Mouse (Mus musculus) lung, embryonic 16.5 days (tissue): ENCODE measurements at regions not wholly inside any gene's neighbourhood (a gene's known extent, or its start where the extent isn't known, plus 50 kb on each side); places are given as distances from the start of the nearest gene placed in this dataset.

ENCODE experiments used
- ATAC-seq: fragments of 200-750 bp; cut with Nextera tagmentation; 2 replicates; pipeline ENCODE4 v1.8.0; 2017; ENCODE audit warnings: low read depth, mild to moderate bottlenecking, moderate library complexity
- H3K27ac ChIP-seq: fragments of 300-500 bp; sonication (generic); 2 replicates; pipeline ENCODE4 v1.5.1; 2014; ENCODE audit warnings: mild to moderate bottlenecking, control low read depth, low read length
- H3K27me3 ChIP-seq: fragments of 300-500 bp; sonication (generic); 2 replicates; pipeline ENCODE4 v1.6.1; 2014; ENCODE audit warnings: low read depth, low read length, mixed read lengths; ENCODE audit not compliant: control insufficient read depth, insufficient read depth
- H3K36me3 ChIP-seq: fragments of 300-500 bp; sonication (generic); 2 replicates; pipeline ENCODE4 v1.6.1; 2014; ENCODE audit warnings: low read length; ENCODE audit not compliant: control insufficient read depth, insufficient read depth
- H3K4me1 ChIP-seq: fragments of 300-500 bp; sonication (generic); replicated peaks from 2 replicates; pipeline ENCODE4 v1.6.1; 2014; ENCODE audit warnings: low read length, mixed read lengths; ENCODE audit not compliant: control insufficient read depth, insufficient read depth
- H3K4me2 ChIP-seq: fragments of 300-500 bp; sonication (generic); 2 replicates; pipeline ENCODE4 v1.6.1; 2014; ENCODE audit warnings: low read depth, low read length, control low read depth
- H3K4me3 ChIP-seq: fragments of 300-500 bp; sonication (generic); 2 replicates; pipeline ENCODE4 v1.5.1; 2014; ENCODE audit warnings: mild to moderate bottlenecking, low read length, control low read depth
- H3K9ac ChIP-seq: fragments of 300-500 bp; sonication (generic); 2 replicates; pipeline ENCODE4 v1.6.1; 2014; ENCODE audit warnings: low read length, control low read depth
- H3K9me3 ChIP-seq: fragments of 300-500 bp; sonication (generic); 2 replicates; pipeline ENCODE4 v1.6.1; 2016; ENCODE audit warnings: low read length; ENCODE audit not compliant: control insufficient read depth
- WGBS: fragments of 180-500 bp; shearing (Covaris S2); extraction: QIAGEN DNeasy Blood & Tissue Kit; methylation state at CpG from one replicate; pipeline ENCODE4 v1.1.7; 2014; 5-methylcytosine and 5-hydroxymethylcytosine counted together

- H3K9me3 ChIP-seq, result no peaks in the 10 kb centered on the region
- H3K27me3 ChIP-seq, result no peaks in the 10 kb centered on the region
- H3K9ac ChIP-seq, result no peak overlapping the region
- H3K36me3 ChIP-seq, result no peaks in the 10 kb centered on the region
- no peak overlapping the region for H3K27ac ChIP-seq
- no peak overlapping the region for H3K4me3 ChIP-seq
- H3K4me2 ChIP-seq, result no peak overlapping the region
- H3K4me1 ChIP-seq, result peaks cover 14% of the 10 kb centered on the region
- 81% methylated on average over 3 of the region's 3 CpGs for WGBS
- ATAC-seq, result no peak
Observed at GRCm38 (mm10) chr13:5716749-5717148, 144.5 kb upstream of the Klf6 start.

GRCm38 (mm10) chr13:5723319-5723718 lies 138.0 kb upstream of the Klf6 start:
- no peak for ATAC-seq

GRCm38 (mm10) chr13:5724364-5724763 lies 136.9 kb upstream of the Klf6 start:
- H3K4me1 ChIP-seq, result no peaks in the 10 kb centered on the region
- H3K9ac ChIP-seq, result no peak overlapping the region
- ATAC-seq, result no peak
- 52% methylated on average over 1 of the region's 1 CpGs for WGBS
- H3K4me2 ChIP-seq, result no peak overlapping the region
- H3K27ac ChIP-seq, result no peak overlapping the region
- no peaks in the 10 kb centered on the region for H3K27me3 ChIP-seq
- H3K4me3 ChIP-seq, result no peak overlapping the region
- no peaks in the 10 kb centered on the region for H3K9me3 ChIP-seq
- H3K36me3 ChIP-seq, result no peaks in the 10 kb centered on the region

More at GRCm38 (mm10) chr13:5723319-5723718, 138.0 kb upstream of the Klf6 start:
- Histone ChIP-seq H3K27me3 (no peaks in the 10 kb centered on the region), H3K4me1 (no peaks in the 10 kb centered on the region), H3K27ac (no peak overlapping the region), H3K4me2 (no peak overlapping the region), H3K4me3 (no peak overlapping the region), H3K36me3 (no peaks in the 10 kb centered on the region), H3K9ac (no peak overlapping the region), H3K9me3 (no peaks in the 10 kb centered on the region)
- WGBS, result 94% methylated on average over 2 of the region's 2 CpGs

- Histone ChIP-seq H3K36me3 (no peaks in the 10 kb centered on the region), H3K9me3 (no peaks in the 10 kb centered on the region), H3K27ac (no peak overlapping the region), H3K27me3 (no peaks in the 10 kb centered on the region), H3K4me2 (no peak overlapping the region), H3K4me3 (no peak overlapping the region), H3K9ac (no peak overlapping the region), H3K4me1 (no peaks in the 10 kb centered on the region)
- ATAC-seq, result no peak
- 51% methylated on average over 4 of the region's 4 CpGs for WGBS
Observed at GRCm38 (mm10) chr13:5725984-5726383, 135.3 kb upstream of the Klf6 start.

- no peak for ATAC-seq
- no peak overlapping the region for H3K4me2 ChIP-seq
- no peaks in the 10 kb centered on the region for H3K4me1 ChIP-seq
- H3K9ac ChIP-seq, result no peak overlapping the region
- H3K27ac ChIP-seq, result no peak overlapping the region
- no peaks in the 10 kb centered on the region for H3K27me3 ChIP-seq
- no peaks in the 10 kb centered on the region for H3K36me3 ChIP-seq
- no peaks in the 10 kb centered on the region for H3K9me3 ChIP-seq
- WGBS, result 74% methylated on average over 1 of the region's 1 CpGs
- H3K4me3 ChIP-seq, result no peak overlapping the region
Observed at GRCm38 (mm10) chr13:5726446-5726845, 134.8 kb upstream of the Klf6 start.

- no peak for ATAC-seq
- no peaks in the 10 kb centered on the region for H3K4me1 ChIP-seq
- H3K27ac ChIP-seq, result no peak overlapping the region
- no peaks in the 10 kb centered on the region for H3K36me3 ChIP-seq
- no peak overlapping the region for H3K4me2 ChIP-seq
- H3K9ac ChIP-seq, result no peak overlapping the region
- H3K9me3 ChIP-seq, result no peaks in the 10 kb centered on the region
- no peak overlapping the region for H3K4me3 ChIP-seq
- no peaks in the 10 kb centered on the region for H3K27me3 ChIP-seq
- WGBS, result 90% methylated on average over 2 of the region's 2 CpGs
Observed at GRCm38 (mm10) chr13:5728172-5728571, 133.1 kb upstream of the Klf6 start.

- 61% methylated on average over 1 of the region's 1 CpGs for WGBS
Observed at GRCm38 (mm10) chr13:5728808-5729207, 132.5 kb upstream of the Klf6 start.

GRCm38 (mm10) chr13:5729426-5730068 lies 131.7 kb upstream of the Klf6 start:
- H3K9ac ChIP-seq, result no peak overlapping the region
- no peaks in the 10 kb centered on the region for H3K4me1 ChIP-seq
- WGBS, result 82% methylated on average over 6 of the region's 6 CpGs
- H3K27ac ChIP-seq, result no peak overlapping the region
- no peak for ATAC-seq
- no peaks in the 10 kb centered on the region for H3K9me3 ChIP-seq
- no peak overlapping the region for H3K4me2 ChIP-seq
- no peaks in the 10 kb centered on the region for H3K36me3 ChIP-seq
- no peak overlapping the region for H3K4me3 ChIP-seq
- no peaks in the 10 kb centered on the region for H3K27me3 ChIP-seq

More at GRCm38 (mm10) chr13:5728808-5729207, 132.5 kb upstream of the Klf6 start:
- no peaks in the 10 kb centered on the region for H3K4me1 ChIP-seq
- ATAC-seq, result no peak
- no peak overlapping the region for H3K4me2 ChIP-seq
- H3K27ac ChIP-seq, result no peak overlapping the region
- no peaks in the 10 kb centered on the region for H3K27me3 ChIP-seq
- H3K36me3 ChIP-seq, result no peaks in the 10 kb centered on the region
- H3K9ac ChIP-seq, result no peak overlapping the region
- H3K9me3 ChIP-seq, result no peaks in the 10 kb centered on the region
- no peak overlapping the region for H3K4me3 ChIP-seq

GRCm38 (mm10) chr13:5732206-5732605 lies 129.1 kb upstream of the Klf6 start:
- H3K27me3 ChIP-seq, result no peaks in the 10 kb centered on the region
- H3K27ac ChIP-seq, result no peak overlapping the region
- H3K36me3 ChIP-seq, result no peaks in the 10 kb centered on the region
- H3K9ac ChIP-seq, result no peak overlapping the region
- 86% methylated on average over 1 of the region's 1 CpGs for WGBS
- ATAC-seq, result no peak
- no peaks in the 10 kb centered on the region for H3K4me1 ChIP-seq
- no peak overlapping the region for H3K4me2 ChIP-seq
- no peak overlapping the region for H3K4me3 ChIP-seq
- H3K9me3 ChIP-seq, result no peaks in the 10 kb centered on the region
